Mouse (Mus musculus): ENCODE data around the gene Panx2. TPM values are rescaled to one million over a fixed set of nuclear protein-coding genes. Genes with fewer than 3 reads are reported as not detected.

Gene Panx2
- total and polyA plus RNA-seq, 3 experiments, result not detected

DNA sequence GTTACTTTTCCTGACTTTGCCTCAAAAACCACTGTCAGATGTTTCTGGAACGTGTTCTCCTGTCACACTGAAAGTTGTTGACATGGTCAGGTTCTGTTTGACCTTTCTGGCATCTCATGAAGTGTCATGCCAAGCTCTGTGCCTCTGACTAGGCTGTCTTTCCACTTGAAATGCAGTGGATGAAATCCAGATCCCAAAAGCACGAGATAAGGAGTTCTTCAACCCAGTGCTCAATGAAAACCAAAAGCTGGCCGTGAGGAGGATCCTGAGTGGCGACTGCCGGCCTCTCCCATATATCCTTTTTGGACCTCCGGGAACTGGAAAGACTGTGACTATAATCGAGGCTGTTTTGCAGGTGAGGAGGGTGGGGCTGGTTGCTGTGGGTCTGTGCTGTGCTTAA lies 39.4 kb upstream of the Panx2 start:
- no peaks in the 10 kb centered on the region for H3K36me3 ChIP-seq (replicated peaks in 1 of 2; ENCODE audit: control insufficient read depth in 1 of 2, insufficient read depth in 1 of 2, low read length in 1 of 2)
- H3K4me3 ChIP-seq (replicated peaks in 1 of 3; ENCODE audit: low read depth in 2 of 3, low read length in 2 of 3, poor library complexity in 1 of 3), result no peak overlapping the region
- no peaks in the 10 kb centered on the region for H3K79me2 ChIP-seq (replicated peaks; ENCODE audit: control insufficient read depth, extremely low read depth, insufficient read depth, poor library complexity, severe bottlenecking)
- H3K4me1 ChIP-seq (ENCODE audit: control insufficient read depth in 1 of 2, insufficient read depth in 2 of 2), result no peaks in the 10 kb centered on the region
- in situ Hi-C loops (cut with MboI; ENCODE audit: low pct_ligation_motif_present, low pct_unique_long_range_greater_than_20kb, low sequenced_read_pairs) (no loop called here), dilution Hi-C loops (cut with MboI; ENCODE audit: extremely low pct_ligation_motif_present, extremely low pct_unique_long_range_greater_than_20kb, low sequenced_read_pairs) (no loop called here)
- H3K9me3 ChIP-seq (replicated peaks; ENCODE audit: low read length), result no peaks in the 10 kb centered on the region
- no peak for DNase-seq (ENCODE audit: extremely low read depth)
- no peak for TF ChIP-seq ETS1 (conservative IDR thresholded peaks at IDR 0.05; ENCODE audit: low read depth, low read length)
- TF ChIP-seq CHD1 (IDR thresholded peaks at IDR 0.05; ENCODE audit: low read depth, low read length), result no peak
- TF ChIP-seq POLR2A (IDR thresholded peaks at IDR 0.05; ENCODE audit: low read depth, low read length), result no peak
- TF ChIP-seq NELFE (IDR thresholded peaks at IDR 0.05; ENCODE audit: low read depth, low read length), result no peak
- no peak for TF ChIP-seq MEF2A (IDR thresholded peaks at IDR 0.05; ENCODE audit: borderline replicate concordance, low read depth, low read length)
- no peak for TF ChIP-seq ZKSCAN1 (IDR thresholded peaks at IDR 0.05; ENCODE audit: borderline replicate concordance, low read depth, low read length)
- no peak for TF ChIP-seq MAZ (IDR thresholded peaks at IDR 0.05; ENCODE audit: low read depth, low read length)
- no peak for TF ChIP-seq RAD21 (IDR thresholded peaks at IDR 0.05; ENCODE audit: low read depth, low read length)
- TF ChIP-seq RCOR1 (conservative IDR thresholded peaks at IDR 0.05; ENCODE audit: low read depth, low read length), result no peak
- no peak for TF ChIP-seq TCF12 (IDR thresholded peaks at IDR 0.05; ENCODE audit: low read depth, low read length)
- TF ChIP-seq POLR2AphosphoS2 (IDR thresholded peaks at IDR 0.05; ENCODE audit: low read depth, low read length), result no peak
- TF ChIP-seq MAFK (IDR thresholded peaks at IDR 0.05; ENCODE audit: insufficient replicate concordance, low read length), result no peak
- no peak for TF ChIP-seq ZC3H11A (IDR thresholded peaks at IDR 0.05; ENCODE audit: low read depth, low read length)
- no peak for TF ChIP-seq SIN3A (IDR thresholded peaks at IDR 0.05; ENCODE audit: low read length)
- no peak for TF ChIP-seq TBP (conservative IDR thresholded peaks at IDR 0.05; ENCODE audit: low read depth, low read length)
- H3K27ac ChIP-seq (ENCODE audit: insufficient read depth, low read depth), result no peak overlapping the region
- no peak overlapping the region for H3K4me2 ChIP-seq (ENCODE audit: insufficient read depth, low read depth, poor library complexity, severe bottlenecking)
- H3K27me3 ChIP-seq (replicated peaks), result peaks cover 72% of the 10 kb centered on the region
- no peak overlapping the region for H3K9ac ChIP-seq (ENCODE audit: insufficient read depth, low read depth)

DNA sequence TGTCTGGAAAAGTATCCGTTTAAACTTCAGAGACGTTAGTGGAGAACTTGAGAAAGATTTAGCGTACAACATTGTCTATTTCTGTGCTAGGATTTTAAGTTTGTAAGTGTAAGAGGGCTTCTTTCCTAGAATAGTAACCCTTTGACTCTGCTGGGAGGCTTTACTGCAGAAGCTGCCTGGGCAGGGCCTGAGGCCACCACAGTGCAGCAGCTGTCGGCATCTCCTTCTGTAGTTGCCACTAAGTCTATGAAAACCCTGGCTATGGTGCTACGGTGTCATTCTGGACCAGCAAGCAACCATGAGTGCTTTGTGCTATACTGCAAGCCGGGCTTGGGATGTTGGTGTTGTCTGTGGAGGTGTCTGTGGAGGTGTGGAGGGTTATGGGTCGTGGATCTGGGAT lies 39.0 kb upstream of the Panx2 start:
- DNase-seq (ENCODE audit: extremely low read depth), result no peak
- Histone ChIP-seq H3K9ac (ENCODE audit: insufficient read depth, low read depth) (no peak overlapping the region), H3K4me2 (ENCODE audit: insufficient read depth, low read depth, poor library complexity, severe bottlenecking) (no peak overlapping the region), H3K27me3 (replicated peaks) (peaks cover 69% of the 10 kb centered on the region), H3K4me3 (replicated peaks in 1 of 3; ENCODE audit: low read depth in 2 of 3, low read length in 2 of 3, poor library complexity in 1 of 3) (no peak overlapping the region), H3K36me3 (replicated peaks in 1 of 2; ENCODE audit: control insufficient read depth in 1 of 2, insufficient read depth in 1 of 2, low read length in 1 of 2) (no peaks in the 10 kb centered on the region), H3K27ac (ENCODE audit: insufficient read depth, low read depth) (no peak overlapping the region), H3K79me2 (replicated peaks; ENCODE audit: control insufficient read depth, extremely low read depth, insufficient read depth, poor library complexity, severe bottlenecking) (no peaks in the 10 kb centered on the region), H3K4me1 (ENCODE audit: control insufficient read depth in 1 of 2, insufficient read depth in 2 of 2) (no peaks in the 10 kb centered on the region), H3K9me3 (replicated peaks; ENCODE audit: low read length) (no peaks in the 10 kb centered on the region)
- in situ Hi-C loops (cut with MboI; ENCODE audit: low pct_ligation_motif_present, low pct_unique_long_range_greater_than_20kb, low sequenced_read_pairs) (no loop called here), dilution Hi-C loops (cut with MboI; ENCODE audit: extremely low pct_ligation_motif_present, extremely low pct_unique_long_range_greater_than_20kb, low sequenced_read_pairs) (no loop called here)
- no peak for TF ChIP-seq RAD21 (IDR thresholded peaks at IDR 0.05; ENCODE audit: low read depth, low read length)
- TF ChIP-seq USF1 (IDR thresholded peaks at IDR 0.05; ENCODE audit: low read depth, low read length), result no peak
- TF ChIP-seq POLR2AphosphoS2 (IDR thresholded peaks at IDR 0.05; ENCODE audit: low read depth, low read length), result no peak
- no peak for TF ChIP-seq MEF2A (IDR thresholded peaks at IDR 0.05; ENCODE audit: borderline replicate concordance, low read depth, low read length)
- no peak for TF ChIP-seq SMC3 (IDR thresholded peaks at IDR 0.05; ENCODE audit: low read depth, low read length)
- no peak for TF ChIP-seq UBTF (IDR thresholded peaks at IDR 0.05; ENCODE audit: low read depth, low read length)
- no peak for TF ChIP-seq GABPA (IDR thresholded peaks at IDR 0.05; ENCODE audit: insufficient replicate concordance, low read depth, low read length)
- no peak for TF ChIP-seq JUND (conservative IDR thresholded peaks at IDR 0.05; ENCODE audit: low read depth, low read length)
- TF ChIP-seq BHLHE40 (IDR thresholded peaks at IDR 0.05; ENCODE audit: low read depth, low read length), result no peak
- no peak for TF ChIP-seq NELFE (IDR thresholded peaks at IDR 0.05; ENCODE audit: low read depth, low read length)
- TF ChIP-seq IRF4 (IDR thresholded peaks at IDR 0.05; ENCODE audit: low read depth, low read length), result no peak
- TF ChIP-seq ZC3H11A (IDR thresholded peaks at IDR 0.05; ENCODE audit: low read depth, low read length), result no peak
- no peak for TF ChIP-seq EP300 (IDR thresholded peaks at IDR 0.05; ENCODE audit: low read length)
- no peak for TF ChIP-seq E2F4 (IDR thresholded peaks at IDR 0.05; ENCODE audit: insufficient replicate concordance, low read depth, low read length)
- TF ChIP-seq CTCF (conservative IDR thresholded peaks at IDR 0.05 in 1 of 2, IDR thresholded peaks at IDR 0.05 in 1 of 2; ENCODE audit: low read depth in 2 of 2, low read length in 2 of 2), result no peak
- TF ChIP-seq SIN3A (IDR thresholded peaks at IDR 0.05; ENCODE audit: low read length), result no peak
- no peak for TF ChIP-seq HCFC1 (IDR thresholded peaks at IDR 0.05; ENCODE audit: low read depth, low read length)
- TF ChIP-seq KAT2A (IDR thresholded peaks at IDR 0.05; ENCODE audit: insufficient replicate concordance, low read length), result no peak
